Mouse (Mus musculus) mouse embryonic stem cell (cell line): ENCODE measurements around the gene Plcb1.

ENCODE experiments used
- in situ Hi-C, 2 experiments: fragments of 300-500 bp; cut with MboI; formaldehyde crosslinking; loops; 1 replicate in 1 of 2; 3 replicates in 1 of 2; pipeline ENCODE4 v1.14.3; 2019 to 2020; ENCODE audit warnings: low sequenced_read_pairs in 2 of 2, low pct_unique_long_range_greater_than_20kb in 1 of 2, mixed read lengths in 1 of 2; ENCODE audit not compliant: unreplicated experiment in 1 of 2

The Plcb1 gene

GRCm38 (mm10) chr2:134935469-134935868 lies 149.6 kb downstream of the Plcb1 start:
- in situ Hi-C loops, result no loop called here

- in situ Hi-C loops, result no loop called here
These were observed 150.2 kb downstream of the Plcb1 start for GRCm38 (mm10) chr2:134935970-134936649.

GRCm38 (mm10) chr2:134937666-134938065 lies 151.8 kb downstream of the Plcb1 start:
- in situ Hi-C loops, result no loop called here

GRCm38 (mm10) chr2:134942039-134942438 lies 156.2 kb downstream of the Plcb1 start:
- in situ Hi-C loops, result no loop called here

- in situ Hi-C loops, result no loop called here
These were observed 157.1 kb downstream of the Plcb1 start for GRCm38 (mm10) chr2:134942919-134943318.

GRCm38 (mm10) chr2:134946331-134946730 lies 160.5 kb downstream of the Plcb1 start:
- in situ Hi-C loops, result no loop called here

GRCm38 (mm10) chr2:134946911-134947310 lies 161.0 kb downstream of the Plcb1 start:
- in situ Hi-C loops, result no loop called here

GRCm38 (mm10) chr2:134952088-134952487 lies 166.2 kb downstream of the Plcb1 start:
- in situ Hi-C loops, result no loop called here

- in situ Hi-C loops, result no loop called here
These were observed 170.6 kb downstream of the Plcb1 start for GRCm38 (mm10) chr2:134956436-134956835.

GRCm38 (mm10) chr2:134966131-134966530 lies 180.3 kb downstream of the Plcb1 start:
- in situ Hi-C loops, result no loop called here

- in situ Hi-C loops, result no loop called here
These were observed 182.5 kb downstream of the Plcb1 start for GRCm38 (mm10) chr2:134968380-134968779.

GRCm38 (mm10) chr2:134972376-134972775 lies 186.5 kb downstream of the Plcb1 start:
- in situ Hi-C loops, result no loop called here

GRCm38 (mm10) chr2:134974711-134975110 lies 188.8 kb downstream of the Plcb1 start:
- in situ Hi-C loops, result no loop called here

- in situ Hi-C loops, result no loop called here
These were observed 191.0 kb downstream of the Plcb1 start for GRCm38 (mm10) chr2:134976796-134977330.

- in situ Hi-C loops, result no loop called here
These were observed 191.8 kb downstream of the Plcb1 start for GRCm38 (mm10) chr2:134977641-134978040.

- in situ Hi-C loops, result no loop called here
These were observed 195.5 kb downstream of the Plcb1 start for GRCm38 (mm10) chr2:134981394-134981793.

GRCm38 (mm10) chr2:134984884-134985283 lies 199.0 kb downstream of the Plcb1 start:
- in situ Hi-C loops, result no loop called here

GRCm38 (mm10) chr2:134987978-134988377 lies 202.1 kb downstream of the Plcb1 start:
- in situ Hi-C loops, result no loop called here

GRCm38 (mm10) chr2:134989650-134990292 lies 203.9 kb downstream of the Plcb1 start:
- in situ Hi-C loops, result no loop called here

GRCm38 (mm10) chr2:135007134-135007533 lies 221.3 kb downstream of the Plcb1 start:
- in situ Hi-C loops, result loop anchor here in 1 of 2 experiments (25.0 kb wide), 1 partner anchor 220 kb away; the partner anchor contains the start of gene Plcb1
